Mouse (Mus musculus) brain, adult 2 months (tissue): ENCODE measurements around the gene Pla2r1.

ENCODE experiments used
- DNase-seq: peaks from one replicate; pipeline ENCODE4 v3.0.0; 2011; ENCODE audit warnings: low read depth, low spot score

Pla2r1 gene

GRCm38 (mm10) chr2:60405431-60405830 is 147.7 kb downstream of the Pla2r1 start:
- no peak for DNase-seq

- DNase-seq = no peak
Measured at GRCm38 (mm10) chr2:60404763-60405162, 148.3 kb downstream of the Pla2r1 start.

- DNase-seq = peak; percentile 20
Measured at GRCm38 (mm10) chr2:60401694-60402093, 151.4 kb downstream of the Pla2r1 start.

- DNase-seq = no peak
Measured at GRCm38 (mm10) chr2:60393786-60394185, 159.3 kb downstream of the Pla2r1 start.

GRCm38 (mm10) chr2:60392286-60392685 is 160.8 kb downstream of the Pla2r1 start:
- no peak for DNase-seq

- DNase-seq = no peak
Measured at GRCm38 (mm10) chr2:60387363-60387762, 165.7 kb downstream of the Pla2r1 start.

- DNase-seq = no peak
Measured at GRCm38 (mm10) chr2:60386835-60387234, 166.3 kb downstream of the Pla2r1 start.

GRCm38 (mm10) chr2:60384763-60385085 is 168.4 kb downstream of the Pla2r1 start:
- DNase-seq = no peak

- DNase-seq = no peak
Measured at GRCm38 (mm10) chr2:60384083-60384762, 168.9 kb downstream of the Pla2r1 start.

GRCm38 (mm10) chr2:60382858-60383669 is 170.0 kb downstream of the Pla2r1 start, which contains the start of gene Ly75:
Gene Ly75 (minus strand): TSS chr2:60383303.
- peak; percentile 52 for DNase-seq

GRCm38 (mm10) chr2:60382346-60382745 is 170.8 kb downstream of the Pla2r1 start:
- DNase-seq = no peak

GRCm38 (mm10) chr2:60377260-60377659 is 175.8 kb downstream of the Pla2r1 start:
- DNase-seq = no peak

- DNase-seq = no peak
Measured at GRCm38 (mm10) chr2:60375608-60376107, 177.4 kb downstream of the Pla2r1 start.

GRCm38 (mm10) chr2:60375126-60375525 is 178.0 kb downstream of the Pla2r1 start:
- no peak for DNase-seq

GRCm38 (mm10) chr2:60370188-60370587 is 182.9 kb downstream of the Pla2r1 start:
- no peak for DNase-seq

GRCm38 (mm10) chr2:60369454-60369853 is 183.7 kb downstream of the Pla2r1 start:
- no peak for DNase-seq

GRCm38 (mm10) chr2:60367871-60368270 is 185.2 kb downstream of the Pla2r1 start:
- DNase-seq = no peak
